Mouse (Mus musculus) megakaryocyte, adult 5-6 weeks (primary cell): ENCODE measurements at regions not wholly inside any gene's neighbourhood (a gene's known extent, or its start where the extent isn't known, plus 50 kb on each side); places are given as distances from the start of the nearest gene placed in this dataset.
A peak's percentile ranks its signal among the peaks of the same experiment; 100 is the strongest.

Source experiments
- ATAC-seq: 2 replicates; pipeline ENCODE4 v1.8.0; 2016; ENCODE audit warnings: mild to moderate bottlenecking, inconsistent platforms; ENCODE audit not compliant: poor library complexity, severe bottlenecking

GRCm38 (mm10) chr14:114856243-114857031 lies 235.6 kb upstream of the Gpc5 start:
- no peak for ATAC-seq

DNA sequence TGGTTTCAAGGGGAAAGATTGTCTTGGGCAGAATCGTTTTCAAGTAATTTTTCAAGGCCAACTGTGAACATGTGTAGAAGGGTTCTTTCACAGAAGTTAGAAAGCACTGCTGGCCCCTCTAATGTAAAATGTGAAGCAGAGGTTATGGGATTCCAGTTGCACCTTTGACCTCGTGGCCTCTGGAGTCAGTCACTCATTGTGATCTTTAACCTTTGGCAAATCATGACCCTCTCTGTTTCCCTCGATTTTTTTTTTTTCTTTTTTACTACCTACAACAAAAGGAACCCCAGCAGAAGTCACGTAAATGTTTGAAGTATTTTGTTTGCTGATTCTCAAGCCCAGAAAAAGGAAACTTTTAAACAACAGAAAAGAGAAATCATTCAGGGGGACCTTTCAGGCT lies 234.8 kb upstream of the Gpc5 start:
- no peak for ATAC-seq

- ATAC-seq, result no peak
These were observed 234.3 kb upstream of the Gpc5 start for GRCm38 (mm10) chr14:114857689-114858088.

DNA sequence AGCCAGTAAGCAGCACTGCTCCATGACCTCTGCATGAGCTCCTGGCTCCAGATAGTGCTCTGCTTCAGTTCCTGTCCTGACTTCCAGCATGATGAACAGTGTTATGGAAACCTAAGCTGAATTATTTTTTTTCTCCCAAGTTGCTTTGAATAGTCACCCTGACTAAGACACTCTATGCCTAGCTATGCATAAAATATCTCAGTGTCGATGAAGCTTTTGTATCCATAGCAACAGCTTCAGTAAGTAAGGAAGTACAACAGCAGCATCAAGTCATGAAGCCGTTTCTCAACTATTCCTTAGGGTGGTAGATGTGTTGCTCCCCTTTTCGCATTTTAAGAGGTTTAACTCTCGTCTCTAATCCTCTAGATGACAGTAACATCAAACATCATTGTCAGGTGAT lies 228.4 kb upstream of the Gpc5 start:
- ATAC-seq, result no peak

DNA sequence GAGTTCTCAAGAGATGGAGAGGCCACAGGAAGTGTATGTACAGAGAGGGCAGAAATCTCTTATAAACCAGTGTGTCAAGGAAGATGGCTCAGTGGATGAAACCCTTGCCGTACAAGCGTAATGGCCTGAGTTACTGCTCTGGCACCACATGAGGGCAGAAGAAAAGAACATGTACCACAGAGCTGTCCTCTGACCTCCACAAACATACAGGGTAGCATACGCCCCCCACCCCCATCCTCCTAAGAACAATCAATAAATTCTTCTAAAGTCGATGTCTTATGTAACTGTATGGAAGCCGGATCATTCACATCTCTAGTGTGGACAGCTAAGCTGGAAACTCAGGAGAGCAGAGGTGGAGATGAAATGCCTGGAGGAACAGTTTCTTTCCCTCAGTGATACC lies 227.9 kb upstream of the Gpc5 start:
- no peak for ATAC-seq

GRCm38 (mm10) chr14:114869233-114869632 lies 222.8 kb upstream of the Gpc5 start:
- ATAC-seq, result peak; percentile 52

GRCm38 (mm10) chr14:114875101-114875500 lies 216.9 kb upstream of the Gpc5 start:
- no peak for ATAC-seq

GRCm38 (mm10) chr14:114876427-114876826 lies 215.6 kb upstream of the Gpc5 start:
- no peak for ATAC-seq

DNA sequence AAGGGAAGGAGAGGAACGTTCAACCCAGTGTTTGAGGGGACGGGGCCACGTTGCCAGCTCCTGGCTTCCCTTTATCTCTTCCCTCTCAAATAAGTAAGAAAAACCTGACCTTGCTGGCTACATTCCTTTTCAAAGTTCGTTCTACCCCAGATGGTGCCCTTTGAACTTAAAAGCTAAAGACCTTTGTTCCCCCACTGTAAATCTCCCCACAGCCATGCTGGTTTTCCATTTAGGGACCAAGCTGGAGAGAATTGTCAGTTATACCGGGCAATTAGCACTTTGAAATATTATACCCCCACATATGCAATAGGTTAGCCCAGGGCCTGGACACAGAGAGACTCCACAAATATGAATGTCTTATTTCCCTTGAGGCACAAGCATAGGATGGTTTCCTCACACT lies 214.5 kb upstream of the Gpc5 start:
- ATAC-seq, result no peak

- no peak for ATAC-seq
These were observed 211.7 kb upstream of the Gpc5 start for GRCm38 (mm10) chr14:114880291-114880690.

DNA sequence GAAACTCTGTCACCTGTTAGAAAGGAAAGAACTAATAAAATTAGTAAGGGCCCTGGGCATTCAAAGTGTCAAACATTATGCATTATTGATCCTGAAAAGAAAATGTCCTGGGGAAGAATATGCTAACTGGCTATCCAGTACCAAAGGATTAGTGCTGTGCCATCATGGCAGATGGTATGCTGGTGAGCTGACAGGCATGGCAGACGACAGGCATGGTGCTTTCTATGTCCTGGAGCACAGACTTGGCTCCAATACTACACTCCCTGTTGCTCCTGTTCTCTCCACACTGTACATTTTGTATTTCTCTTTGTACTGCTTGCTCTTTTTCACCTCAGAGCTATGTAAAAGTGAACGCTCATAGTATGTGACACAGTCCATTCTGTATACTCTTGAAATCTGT lies 187.9 kb upstream of the Gpc5 start:
- ATAC-seq, result no peak

DNA sequence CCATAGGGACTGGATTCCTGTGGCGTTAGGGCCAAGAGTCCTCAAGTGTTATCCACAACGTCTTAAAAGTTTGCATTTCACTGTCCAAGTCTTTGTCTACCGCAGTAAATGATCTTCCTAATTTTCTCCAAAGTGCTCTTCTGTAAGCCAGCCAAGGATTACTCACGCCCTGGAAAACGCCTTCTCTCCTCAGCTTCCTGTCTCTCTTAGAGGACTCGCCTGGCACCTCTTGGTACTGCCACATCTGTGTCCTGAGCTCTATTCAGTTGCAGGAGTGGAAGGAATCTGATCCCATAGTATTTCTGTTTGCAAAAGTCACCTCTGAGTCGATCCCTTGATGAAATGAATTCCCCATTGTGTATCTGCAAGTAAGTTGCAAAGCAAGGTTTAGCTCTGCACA lies 179.7 kb upstream of the Gpc5 start:
- ATAC-seq, result no peak

DNA sequence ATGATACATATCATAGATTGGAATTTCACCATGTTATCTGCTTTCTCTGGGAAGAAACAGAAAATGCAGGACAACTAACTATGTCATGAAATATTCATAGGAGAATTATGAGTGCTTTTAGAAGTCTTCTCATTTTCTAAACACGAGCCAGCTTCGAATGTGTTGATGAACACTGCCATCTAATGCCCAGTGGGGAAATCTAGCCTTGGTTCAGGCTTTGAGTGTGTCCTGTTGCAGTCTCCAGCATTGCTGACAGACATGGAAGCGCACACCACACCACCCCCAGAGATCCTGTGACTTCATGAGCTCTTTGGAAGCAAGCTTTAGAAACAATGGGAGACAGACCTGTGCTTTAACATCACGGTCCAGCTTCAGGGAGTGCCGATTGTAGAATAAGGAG lies 178.8 kb upstream of the Gpc5 start:
- no peak for ATAC-seq

- no peak for ATAC-seq
These were observed 146.3 kb upstream of the Gpc5 start for GRCm38 (mm10) chr14:114945744-114946143.

DNA sequence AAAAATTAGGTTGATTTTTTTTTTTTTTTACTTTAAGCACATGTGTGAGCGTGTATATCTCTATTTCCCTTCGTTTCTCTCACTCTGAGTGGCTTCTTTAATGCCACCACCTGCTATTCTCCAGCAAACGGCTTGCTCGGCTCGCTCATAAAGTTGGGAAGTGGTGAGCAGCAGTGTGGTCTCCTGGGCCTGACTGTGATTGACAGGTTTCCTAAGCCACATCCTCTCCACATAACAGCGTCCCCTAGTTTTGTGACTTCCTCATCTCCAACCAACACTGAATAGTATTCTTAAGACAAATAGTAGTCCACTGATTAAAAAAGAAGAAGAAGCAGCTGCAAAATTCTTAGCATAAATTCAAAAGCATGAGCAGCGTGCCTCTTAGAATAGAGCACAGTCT lies 145.7 kb upstream of the Gpc5 start:
- ATAC-seq, result peak; percentile 71

DNA sequence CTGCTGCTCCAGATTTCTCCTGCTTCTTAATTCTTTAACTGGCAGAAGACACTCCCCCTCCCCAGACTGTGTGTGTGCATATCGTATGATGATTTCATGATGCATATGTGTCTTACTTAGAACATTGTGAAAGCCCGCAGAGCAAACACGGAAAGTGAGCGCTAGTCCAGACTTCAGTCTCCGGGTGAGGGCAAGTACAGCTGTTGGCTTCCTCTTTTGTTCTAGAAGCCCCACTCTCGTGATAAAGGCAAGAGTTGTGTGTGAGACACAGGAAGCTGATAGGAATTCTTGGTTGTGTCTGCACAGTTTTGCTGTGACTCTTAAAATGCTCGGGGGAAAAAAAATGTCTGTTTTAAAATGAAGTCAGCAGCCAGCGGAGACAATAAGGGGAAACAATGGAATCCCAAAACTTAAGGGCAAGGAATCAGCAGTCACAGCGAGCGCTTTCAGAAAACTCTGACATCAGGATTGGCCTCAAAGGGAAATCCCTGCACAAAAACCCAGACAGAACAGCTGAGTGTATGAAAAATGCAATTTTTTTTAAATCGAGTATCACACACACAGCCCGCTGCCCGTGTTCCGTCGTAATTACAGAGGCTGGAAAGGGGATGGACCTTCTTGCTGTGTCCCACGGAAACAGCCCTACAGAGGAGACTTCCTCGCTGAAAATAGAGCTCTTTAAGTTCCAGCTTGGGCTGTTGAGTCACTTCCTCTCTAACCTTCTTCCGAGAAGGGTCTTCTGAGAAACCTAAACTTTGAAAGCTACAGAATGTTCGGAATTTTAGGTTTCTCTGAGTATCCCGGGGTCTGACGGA lies 143.5 kb upstream of the Gpc5 start:
- peak; percentile 77 for ATAC-seq

- peak; percentile 30 for ATAC-seq
These were observed 142.9 kb upstream of the Gpc5 start for GRCm38 (mm10) chr14:114949156-114949496.

DNA sequence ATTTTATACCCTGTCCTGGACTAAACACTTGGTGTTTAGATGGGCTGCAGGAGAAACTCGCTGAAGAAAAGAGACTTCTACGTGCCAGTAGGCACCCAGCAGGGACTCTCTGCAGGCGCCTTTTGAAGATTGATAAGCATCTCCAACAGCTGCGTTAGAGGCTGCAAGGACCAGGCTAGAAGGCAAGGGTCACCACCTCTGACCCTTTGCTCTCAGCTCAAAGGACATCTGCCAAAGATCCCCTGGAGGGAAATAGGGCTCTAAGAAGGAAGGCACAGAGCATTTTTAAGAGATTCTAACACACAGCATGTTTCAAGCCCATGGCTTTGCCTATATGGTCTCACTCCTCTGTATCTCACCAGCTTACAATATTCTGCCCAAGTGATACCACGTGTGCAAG lies 139.7 kb upstream of the Gpc5 start:
- ATAC-seq, result no peak

- ATAC-seq, result no peak
These were observed 138.8 kb upstream of the Gpc5 start for GRCm38 (mm10) chr14:114953070-114953665.

- no peak for ATAC-seq
These were observed 137.7 kb upstream of the Gpc5 start for GRCm38 (mm10) chr14:114954287-114954686.

DNA sequence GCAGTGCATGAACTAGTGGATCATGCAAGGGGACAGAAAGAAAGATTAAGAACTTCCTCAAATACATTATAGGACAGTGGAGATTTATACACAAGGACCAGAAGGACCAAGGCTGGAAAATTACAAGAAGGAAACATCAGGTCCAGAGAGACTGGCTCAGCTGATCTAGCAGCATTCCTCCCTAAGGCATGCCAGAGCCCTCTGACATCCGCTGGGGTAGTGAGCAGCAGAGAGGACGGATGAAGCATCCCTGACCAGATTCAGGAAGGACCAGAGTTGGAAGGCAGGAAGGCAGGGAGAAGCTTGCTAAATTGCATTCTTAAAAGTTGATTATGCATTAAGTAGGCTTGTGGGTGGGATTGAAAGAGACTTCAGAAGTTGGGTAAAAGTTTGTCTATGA lies 136.4 kb upstream of the Gpc5 start:
- ATAC-seq, result no peak

DNA sequence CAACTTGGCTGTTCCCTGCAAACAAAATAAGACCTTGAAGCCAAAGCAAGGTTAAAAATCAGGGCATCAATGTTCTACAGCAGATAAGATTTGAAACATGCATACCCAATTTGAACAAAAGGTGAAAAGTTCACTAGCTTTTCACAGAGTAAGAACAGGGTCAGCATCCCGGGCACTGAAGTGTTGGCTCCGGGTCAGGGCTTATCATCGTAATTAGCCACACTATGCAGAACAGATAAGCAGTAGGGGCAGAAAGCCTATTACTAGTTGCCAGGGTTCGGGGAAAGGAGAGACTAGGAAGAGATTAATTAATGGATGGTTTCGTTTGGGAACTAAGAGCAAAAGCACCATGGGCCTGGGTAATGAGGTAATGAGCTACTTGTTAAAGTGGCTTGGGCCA lies 131.7 kb upstream of the Gpc5 start:
- ATAC-seq, result no peak
